Mouse (Mus musculus) embryonic facial prominence, embryonic 13.5 days (tissue): ENCODE measurements around the gene Catsperz. TPM values are rescaled to one million over a fixed set of nuclear protein-coding genes. Genes with fewer than 3 reads are reported as not detected.

Source experiments
- ATAC-seq: fragments of 200-750 bp; cut with Nextera tagmentation; 2 replicates; pipeline ENCODE4 v1.8.0; 2017; ENCODE audit warnings: low read depth; ENCODE audit not compliant: insufficient number of reproducible peaks, insufficient read depth, low FRiP score, low TSS enrichment
- H3K27ac ChIP-seq: fragments of 300-500 bp; sonication (generic); 2 replicates; pipeline ENCODE4 v1.5.1; 2015; ENCODE audit warnings: moderate library complexity, mild to moderate bottlenecking, inconsistent platforms
- H3K27me3 ChIP-seq: fragments of 300-500 bp; sonication (generic); 2 replicates; pipeline ENCODE4 v1.6.1; 2015; ENCODE audit warnings: mild to moderate bottlenecking, inconsistent platforms
- H3K36me3 ChIP-seq: fragments of 300-500 bp; sonication (generic); 2 replicates; pipeline ENCODE4 v1.6.1; 2015; ENCODE audit warnings: mild to moderate bottlenecking, inconsistent platforms
- H3K4me1 ChIP-seq: fragments of 300-500 bp; sonication (generic); 2 replicates; pipeline ENCODE4 v1.6.1; 2015; ENCODE audit warnings: inconsistent platforms
- H3K4me2 ChIP-seq: fragments of 300-500 bp; sonication (generic); 2 replicates; pipeline ENCODE4 v1.6.1; 2015; ENCODE audit warnings: moderate library complexity, mild to moderate bottlenecking, inconsistent platforms
- H3K4me3 ChIP-seq: fragments of 300-500 bp; sonication (generic); 2 replicates; pipeline ENCODE4 v1.5.1; 2015; ENCODE audit warnings: mild to moderate bottlenecking, inconsistent platforms
- H3K9ac ChIP-seq: fragments of 300-500 bp; sonication (generic); 2 replicates; pipeline ENCODE4 v1.6.1; 2015; ENCODE audit warnings: mild to moderate bottlenecking, inconsistent platforms
- H3K9me3 ChIP-seq: fragments of 300-500 bp; sonication (generic); 2 replicates; pipeline ENCODE4 v1.6.1; 2016; ENCODE audit warnings: inconsistent platforms
- WGBS: fragments of 180-500 bp; shearing (Covaris S2); methylation state at CpG from one replicate; pipeline ENCODE4 v1.1.7; 2015; ENCODE audit warnings: mixed read lengths; 5-methylcytosine and 5-hydroxymethylcytosine counted together
- polyA plus RNA-seq: library from polyadenylated mRNA; unstranded; fragments of >200 nt; fragmentation: Nextera tagmentation; extraction: Ambion mirVana; gene quantifications from 2 replicates; pipeline ENCODE4 v1.2.1, GENCODE M21; 2015

Gene Catsperz
- polyA plus RNA-seq = 2.3 and 3.4 TPM in 2 replicates

GRCm38 (mm10) chr19:6925307-6925573 lies at the start of gene Catsperz:
Gene Catsperz, minus strand, starts transcription at chr19:6925380.
- H3K27me3 ChIP-seq = peaks cover 77% of the 10 kb centered on the region
- peak within 1 kb of the TSS; percentile 49 for H3K4me2 ChIP-seq
- peaks cover 50% of the 10 kb centered on the region for H3K4me1 ChIP-seq
- no peak for ATAC-seq
- H3K27ac ChIP-seq = no peak within 1 kb of the TSS; the same call in 1 of the 2 replicates
- 3% methylated on average over 9 of the region's 9 CpGs for WGBS
- no peaks in the 10 kb centered on the region for H3K9me3 ChIP-seq
- no peaks in the 10 kb centered on the region for H3K36me3 ChIP-seq
- H3K9ac ChIP-seq = peak within 1 kb of the TSS; percentile 54
- peak within 1 kb of the TSS; percentile 29 for H3K4me3 ChIP-seq

GRCm38 (mm10) chr19:6974211-6975205 lies 49.3 kb upstream of the Catsperz start, which contains the start of gene Ppp1r14b:
Gene Ppp1r14b, plus strand, starts transcription at chr19:6974968.
- H3K36me3 ChIP-seq = peaks cover 23% of the 10 kb centered on the region
- H3K4me1 ChIP-seq = peaks cover 73% of the 10 kb centered on the region
- under 1% methylated on average over 82 of the region's 84 CpGs for WGBS
- peak; percentile 63 for ATAC-seq
- H3K4me3 ChIP-seq = peak within 1 kb of the TSS; percentile 72
- peak within 1 kb of the TSS; percentile 83 for H3K9ac ChIP-seq
- H3K27me3 ChIP-seq = no peaks in the 10 kb centered on the region
- H3K9me3 ChIP-seq = no peaks in the 10 kb centered on the region
- H3K4me2 ChIP-seq = peak within 1 kb of the TSS; percentile 90
- H3K27ac ChIP-seq = peak within 1 kb of the TSS; percentile 89

- peaks cover 72% of the 10 kb centered on the region for H3K4me1 ChIP-seq
- H3K36me3 ChIP-seq = peaks cover 21% of the 10 kb centered on the region
- peak overlapping the region; percentile 60 for H3K27ac ChIP-seq
- H3K4me3 ChIP-seq = peak overlapping the region; percentile 72
- peak overlapping the region; percentile 90 for H3K4me2 ChIP-seq
- ATAC-seq = no peak
- H3K27me3 ChIP-seq = no peaks in the 10 kb centered on the region
- no peaks in the 10 kb centered on the region for H3K9me3 ChIP-seq
- WGBS = 37% methylated on average over 12 of the region's 12 CpGs
- peak overlapping the region; percentile 83 for H3K9ac ChIP-seq
Observed at GRCm38 (mm10) chr19:6973581-6974190, 48.5 kb upstream of the Catsperz start.

- Histone ChIP-seq H3K4me2 (no peak overlapping the region), H3K4me3 (no peak overlapping the region), H3K36me3 (peaks cover 7% of the 10 kb centered on the region), H3K4me1 (peaks cover 71% of the 10 kb centered on the region), H3K27ac (no peak overlapping the region), H3K27me3 (no peaks in the 10 kb centered on the region), H3K9me3 (no peaks in the 10 kb centered on the region), H3K9ac (no peak overlapping the region)
- WGBS = 76% methylated on average over 13 of the region's 13 CpGs
- no peak for ATAC-seq
Observed at GRCm38 (mm10) chr19:6972247-6972917, 47.2 kb upstream of the Catsperz start.

- WGBS = 24% methylated on average over 6 of the region's 6 CpGs
- peaks cover 7% of the 10 kb centered on the region; the same call in 1 of the 2 replicates for H3K36me3 ChIP-seq
- ATAC-seq = no peak
- no peak overlapping the region for H3K4me2 ChIP-seq
- peaks cover 65% of the 10 kb centered on the region for H3K4me1 ChIP-seq
- H3K9ac ChIP-seq = peak overlapping the region; percentile 41; the same call in 1 of the 2 replicates
- no peaks in the 10 kb centered on the region for H3K27me3 ChIP-seq
- H3K27ac ChIP-seq = peak overlapping the region; percentile 11; the same call in 1 of the 2 replicates
- H3K4me3 ChIP-seq = no peak overlapping the region
- H3K9me3 ChIP-seq = no peaks in the 10 kb centered on the region
Observed at GRCm38 (mm10) chr19:6971644-6972043, 46.5 kb upstream of the Catsperz start.

GRCm38 (mm10) chr19:6970460-6971085 lies 45.4 kb upstream of the Catsperz start:
- peak overlapping the region; percentile 69 for H3K4me3 ChIP-seq
- peaks cover 55% of the 10 kb centered on the region for H3K4me1 ChIP-seq
- 18% methylated on average over 11 of the region's 11 CpGs for WGBS

GRCm38 (mm10) chr19:6969665-6970381 lies 44.6 kb upstream of the Catsperz start:
- peak; percentile 46 for ATAC-seq
- under 1% methylated on average over 52 of the region's 55 CpGs for WGBS
- H3K4me3 ChIP-seq = peak overlapping the region; percentile 69
- H3K27ac ChIP-seq = peak overlapping the region; percentile 57
- no peaks in the 10 kb centered on the region for H3K27me3 ChIP-seq
- H3K4me1 ChIP-seq = peaks cover 55% of the 10 kb centered on the region
- H3K36me3 ChIP-seq = peaks cover 23% of the 10 kb centered on the region
- peak overlapping the region; percentile 83 for H3K4me2 ChIP-seq
- H3K9ac ChIP-seq = peak overlapping the region; percentile 81
- no peaks in the 10 kb centered on the region for H3K9me3 ChIP-seq

More at GRCm38 (mm10) chr19:6970460-6971085, 45.4 kb upstream of the Catsperz start:
- Histone ChIP-seq H3K9me3 (no peaks in the 10 kb centered on the region), H3K4me2 (peak overlapping the region; percentile 83), H3K36me3 (peaks cover 16% of the 10 kb centered on the region), H3K27me3 (no peaks in the 10 kb centered on the region), H3K27ac (no peak overlapping the region), H3K9ac (peak overlapping the region; percentile 81; the same call in 1 of the 2 replicates)
- ATAC-seq = no peak

- Histone ChIP-seq H3K9me3 (no peaks in the 10 kb centered on the region), H3K4me2 (peak overlapping the region; percentile 83), H3K4me1 (peaks cover 55% of the 10 kb centered on the region), H3K36me3 (peaks cover 29% of the 10 kb centered on the region), H3K4me3 (peak overlapping the region; percentile 69), H3K27ac (peak overlapping the region; percentile 57), H3K9ac (peak overlapping the region; percentile 81), H3K27me3 (no peaks in the 10 kb centered on the region)
- under 1% methylated on average over 20 of the region's 20 CpGs for WGBS
- peak; percentile 10; the same call in 1 of the 2 replicates for ATAC-seq
Observed at GRCm38 (mm10) chr19:6969291-6969664, 44.1 kb upstream of the Catsperz start.

DNA sequence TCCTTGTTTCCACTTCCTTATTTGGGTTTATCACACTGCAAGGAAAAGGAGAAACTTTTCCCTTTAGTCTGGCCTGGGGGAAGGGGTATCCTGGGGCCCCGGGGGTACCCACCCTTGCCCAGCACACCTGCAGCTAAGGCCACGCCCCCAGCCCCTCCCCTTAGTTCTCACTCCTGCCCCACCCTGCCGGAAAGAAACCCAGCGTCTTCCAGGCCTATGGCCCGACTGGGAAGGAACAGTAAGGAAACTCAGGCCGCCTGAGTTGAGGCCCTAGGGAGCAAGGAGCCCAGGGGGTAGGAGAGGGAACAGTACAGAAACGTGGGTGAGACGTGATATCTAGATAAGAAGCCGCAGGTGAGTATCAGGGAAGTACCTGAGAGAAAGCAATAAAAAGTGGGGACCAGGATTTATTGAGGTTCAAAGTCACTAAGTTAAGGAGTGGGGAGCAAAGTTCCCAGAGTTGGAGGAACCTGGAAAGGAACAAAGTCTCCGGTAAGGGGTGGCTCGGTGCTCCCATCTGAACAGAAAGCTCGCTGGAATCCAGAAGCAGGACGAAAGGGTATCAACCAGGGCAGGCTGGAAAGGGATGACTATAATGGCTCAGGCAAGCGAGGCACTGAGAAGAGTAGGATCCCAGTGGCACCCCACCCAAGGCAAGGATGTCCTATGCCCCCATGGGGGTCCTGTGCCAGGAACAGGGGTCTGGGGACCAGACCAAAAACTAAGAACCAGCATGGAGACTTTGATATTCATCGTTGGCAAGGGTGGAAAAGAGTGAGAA lies 43.5 kb upstream of the Catsperz start:
- Histone ChIP-seq H3K9ac (peak overlapping the region; percentile 81), H3K4me3 (peak overlapping the region; percentile 69), H3K9me3 (no peaks in the 10 kb centered on the region), H3K4me2 (peak overlapping the region; percentile 83), H3K27me3 (no peaks in the 10 kb centered on the region), H3K36me3 (peaks cover 32% of the 10 kb centered on the region), H3K4me1 (peaks cover 50% of the 10 kb centered on the region), H3K27ac (peak overlapping the region; percentile 57; the same call in 1 of the 2 replicates)
- ATAC-seq = no peak
- 10% methylated on average over 15 of the region's 15 CpGs for WGBS

- no peak overlapping the region for H3K4me2 ChIP-seq
- peaks cover 14% of the 10 kb centered on the region for H3K4me1 ChIP-seq
- H3K36me3 ChIP-seq = peaks cover 75% of the 10 kb centered on the region
- H3K27ac ChIP-seq = no peak overlapping the region
- no peak for ATAC-seq
- H3K9me3 ChIP-seq = no peaks in the 10 kb centered on the region
- no peaks in the 10 kb centered on the region for H3K27me3 ChIP-seq
- H3K9ac ChIP-seq = no peak overlapping the region
- H3K4me3 ChIP-seq = no peak overlapping the region
- 83% methylated on average over 10 of the region's 10 CpGs for WGBS
Observed at GRCm38 (mm10) chr19:6956461-6956860, 31.3 kb upstream of the Catsperz start.
